Mouse (Mus musculus) kidney, adult 2 months (tissue): ENCODE measurements around the gene Plppr3. TPM values are rescaled to one million over a fixed set of nuclear protein-coding genes. Genes with fewer than 3 reads are reported as not detected.

ENCODE experiments used
- DNase-seq: peaks from one replicate; pipeline ENCODE4 v3.0.0; 2021
- H3K27ac ChIP-seq: fragments of 200-500 bp; 2 replicates; pipeline ENCODE4 v1.5.1; 2012; ENCODE audit warnings: low read depth, low read length, control low read depth, inconsistent platforms; ENCODE audit not compliant: insufficient read depth
- H3K27me3 ChIP-seq: fragments of 200-500 bp; replicated peaks from 2 replicates; pipeline ENCODE4 v1.6.1; 2012; ENCODE audit warnings: mild to moderate bottlenecking, moderate library complexity, low read length, inconsistent platforms; ENCODE audit not compliant: control insufficient read depth, insufficient read depth
- H3K36me3 ChIP-seq: fragments of 200-500 bp; 2 replicates; pipeline ENCODE4 v1.6.1; 2012; ENCODE audit warnings: mild to moderate bottlenecking, moderate library complexity, low read length, inconsistent platforms; ENCODE audit not compliant: control insufficient read depth, insufficient read depth
- H3K4me1 ChIP-seq: fragments of 200-500 bp; 2 replicates; pipeline ENCODE4 v1.6.1; 2011; ENCODE audit warnings: low read length; ENCODE audit not compliant: control insufficient read depth, insufficient read depth
- H3K4me3 ChIP-seq: fragments of 200-500 bp; 2 replicates; pipeline ENCODE4 v1.5.1; 2011; ENCODE audit warnings: mild to moderate bottlenecking, low read depth, low read length, control low read depth; ENCODE audit not compliant: insufficient read depth
- CTCF ChIP-seq: fragments of 200-500 bp; conservative IDR thresholded peaks from 2 replicates; pipeline ENCODE4 v1.5.1; 2011; ENCODE audit warnings: low read depth, mild to moderate bottlenecking, control low read depth, low read length, moderate library complexity, mixed read lengths; ENCODE audit not compliant: insufficient read depth, insufficient read length
- POLR2A ChIP-seq: fragments of 200-500 bp; IDR thresholded peaks from one replicate; pipeline ENCODE4 v1.6.1; 2011; ENCODE audit warnings: low read depth, low read length, control low read depth
- WGBS: fragments of 180-500 bp; shearing (Covaris S2); methylation state at CpG from one replicate; pipeline ENCODE4 v1.1.7; 2018; 5-methylcytosine and 5-hydroxymethylcytosine counted together
- polyA plus RNA-seq: library from polyadenylated mRNA; depleted of rRNA; stranded (reverse); fragments of >200 nt; gene quantifications from 2 replicates; pipeline ENCODE4 v1.2.3, GENCODE M21; 2012

The Plppr3 gene
- polyA plus RNA-seq, 1 experiment, result 2.7 TPM

GRCm38 (mm10) chr10:79864351-79865188 lies 9.9 kb downstream of the Plppr3 start:
- Histone ChIP-seq H3K27ac (no peak overlapping the region), H3K4me3 (no peak overlapping the region), H3K27me3 (no peaks in the 10 kb centered on the region), H3K36me3 (peaks cover 14% of the 10 kb centered on the region), H3K4me1 (peaks cover 35% of the 10 kb centered on the region)
- 54% methylated on average over 10 of the region's 10 CpGs for WGBS
- no peak for TF ChIP-seq POLR2A
- no peak for TF ChIP-seq CTCF
- peak; percentile 33 for DNase-seq

GRCm38 (mm10) chr10:79862925-79863324 lies 11.5 kb downstream of the Plppr3 start:
- Histone ChIP-seq H3K4me1 (peaks cover 51% of the 10 kb centered on the region), H3K36me3 (peaks cover 20% of the 10 kb centered on the region), H3K27me3 (no peaks in the 10 kb centered on the region), H3K4me3 (no peak overlapping the region), H3K27ac (no peak overlapping the region)
- TF ChIP-seq CTCF (no peak), POLR2A (no peak)
- WGBS, result 34% methylated on average over 10 of the region's 10 CpGs
- peak; percentile 30 for DNase-seq

GRCm38 (mm10) chr10:79862049-79862788 lies 12.2 kb downstream of the Plppr3 start:
- peak; percentile 59 for DNase-seq
- H3K4me3 ChIP-seq, result no peak overlapping the region
- peaks cover 58% of the 10 kb centered on the region for H3K4me1 ChIP-seq
- 44% methylated on average over 23 of the region's 23 CpGs for WGBS
- peaks cover 20% of the 10 kb centered on the region for H3K36me3 ChIP-seq
- peak overlapping the region; percentile 34; the same call in 1 of the 2 replicates for H3K27ac ChIP-seq
- no peak for TF ChIP-seq CTCF
- TF ChIP-seq POLR2A, result no peak
- no peaks in the 10 kb centered on the region for H3K27me3 ChIP-seq

GRCm38 (mm10) chr10:79861230-79862048 lies 13.0 kb downstream of the Plppr3 start:
- Histone ChIP-seq H3K4me1 (peaks cover 66% of the 10 kb centered on the region), H3K36me3 (peaks cover 20% of the 10 kb centered on the region), H3K4me3 (no peak overlapping the region), H3K27ac (peak overlapping the region; percentile 79), H3K27me3 (no peaks in the 10 kb centered on the region)
- DNase-seq, result peak; percentile 88
- WGBS, result 19% methylated on average over 25 of the region's 25 CpGs
- TF ChIP-seq POLR2A (no peak), CTCF (no peak)

GRCm38 (mm10) chr10:79860079-79860911 lies 14.1 kb downstream of the Plppr3 start:
- Histone ChIP-seq H3K27ac (peak overlapping the region; percentile 79; the same call in 1 of the 2 replicates), H3K27me3 (no peaks in the 10 kb centered on the region), H3K4me3 (no peak overlapping the region), H3K4me1 (peaks cover 62% of the 10 kb centered on the region), H3K36me3 (peaks cover 20% of the 10 kb centered on the region)
- WGBS, result 71% methylated on average over 26 of the region's 26 CpGs
- peak; percentile 28 for DNase-seq
- TF ChIP-seq CTCF (no peak), POLR2A (no peak)

- no peak overlapping the region for H3K4me3 ChIP-seq
- 40% methylated on average over 11 of the region's 11 CpGs for WGBS
Measured at GRCm38 (mm10) chr10:79859116-79859515, 15.3 kb downstream of the Plppr3 start.

More at GRCm38 (mm10) chr10:79859116-79859515, 15.3 kb downstream of the Plppr3 start:
- Histone ChIP-seq H3K4me1 (peaks cover 62% of the 10 kb centered on the region), H3K36me3 (peaks cover 20% of the 10 kb centered on the region), H3K27ac (no peak overlapping the region), H3K27me3 (no peaks in the 10 kb centered on the region)
- TF ChIP-seq CTCF (no peak), POLR2A (no peak)
- DNase-seq, result no peak
